Mouse (Mus musculus) heart, postnatal 0 days (tissue): ENCODE data around the gene Nln. TPM values are rescaled to one million over a fixed set of nuclear protein-coding genes. Genes with fewer than 3 reads are reported as not detected.
A peak's percentile ranks its signal among the peaks of the same experiment; 100 is the strongest.

Experiments used
- ATAC-seq: fragments of 200-750 bp; cut with Nextera tagmentation; 2 replicates; pipeline ENCODE4 v1.8.0; 2017; ENCODE audit warnings: low read depth, moderate number of reproducible peaks, moderate library complexity; ENCODE audit not compliant: insufficient read depth
- DNase-seq: peaks from one replicate; pipeline ENCODE4 v3.0.0-alpha.2; 2016; ENCODE audit warnings: low spot score
- H3K27ac ChIP-seq: fragments of 300-500 bp; sonication (generic); 2 replicates; pipeline ENCODE4 v1.5.1; 2014; ENCODE audit warnings: low read depth, mild to moderate bottlenecking
- H3K27me3 ChIP-seq: fragments of 300-500 bp; sonication (generic); 2 replicates; pipeline ENCODE4 v1.6.1; 2014; ENCODE audit warnings: low read length, mixed read lengths; ENCODE audit not compliant: control insufficient read depth, insufficient read depth
- H3K36me3 ChIP-seq: fragments of 300-500 bp; sonication (generic); replicated peaks from 2 replicates; pipeline ENCODE4 v1.6.1; 2014; ENCODE audit warnings: low read length, mixed read lengths; ENCODE audit not compliant: control insufficient read depth, insufficient read depth
- H3K4me1 ChIP-seq: fragments of 300-500 bp; sonication (generic); 2 replicates; pipeline ENCODE4 v1.6.1; 2014; ENCODE audit warnings: antibody characterized with exemption; ENCODE audit not compliant: control insufficient read depth, insufficient read depth
- H3K4me2 ChIP-seq: fragments of 300-500 bp; sonication (generic); 2 replicates; pipeline ENCODE4 v1.6.1; 2014; ENCODE audit warnings: low read depth, mild to moderate bottlenecking, low read length, moderate library complexity
- H3K4me3 ChIP-seq: fragments of 300-500 bp; sonication (generic); 2 replicates; pipeline ENCODE4 v1.5.1; 2014; ENCODE audit warnings: low read depth, low read length
- H3K9ac ChIP-seq: fragments of 300-500 bp; sonication (generic); replicated peaks from 2 replicates; pipeline ENCODE4 v1.6.1; 2014; ENCODE audit warnings: low read depth, low read length, mixed read lengths
- H3K9me3 ChIP-seq: fragments of 300-500 bp; sonication (generic); replicated peaks from 2 replicates; pipeline ENCODE4 v1.6.1; 2016; ENCODE audit warnings: low read length; ENCODE audit not compliant: control insufficient read depth
- CTCF ChIP-seq: IDR thresholded peaks from 2 replicates; pipeline ENCODE4 v1.5.1; 2016; ENCODE audit warnings: antibody characterized with exemption, control low read depth, low read depth
- EP300 ChIP-seq: IDR thresholded peaks from 2 replicates; pipeline ENCODE4 v1.6.1; 2016; ENCODE audit warnings: antibody characterized with exemption, low read depth
- WGBS: fragments of 180-500 bp; shearing (Covaris S2); extraction: QIAGEN DNeasy Blood & Tissue Kit; methylation state at CpG from one replicate; pipeline ENCODE4 v1.1.7; 2014; 5-methylcytosine and 5-hydroxymethylcytosine counted together
- polyA plus RNA-seq: library from polyadenylated mRNA; unstranded; fragments of >200 nt; fragmentation: Nextera tagmentation; extraction: Ambion mirVana; gene quantifications from 2 replicates; pipeline ENCODE4 v1.2.1, GENCODE M21; 2015
- total RNA-seq: library from RNA; depleted of rRNA; stranded (reverse); fragments of >200 nt; gene quantifications from 2 replicates; pipeline ENCODE4 v1.2.3, GENCODE M21; 2014; ENCODE audit warnings: low replicate concordance

The Nln gene
- total and polyA plus RNA-seq, 2 experiments from 2014 or later = 16.2 to 42.2 TPM

GRCm38 (mm10) chr13:104094531-104095385 lies 14.7 kb downstream of the Nln start:
- WGBS = 74% methylated on average over 11 of the region's 11 CpGs
- Histone ChIP-seq H3K27me3 (no peaks in the 10 kb centered on the region), H3K4me3 (no peak overlapping the region), H3K4me2 (no peak overlapping the region), H3K9ac (no peak overlapping the region), H3K9me3 (no peaks in the 10 kb centered on the region), H3K4me1 (peaks cover 16% of the 10 kb centered on the region; the same call in 1 of the 2 replicates), H3K36me3 (no peaks in the 10 kb centered on the region), H3K27ac (0 out of 2 replicates have a peak overlapping the region, but pooled peaks have one; percentile 0)
- no peak for TF ChIP-seq EP300
- no peak for TF ChIP-seq CTCF
- ATAC-seq = peak; percentile 55; the same call in 1 of the 2 replicates
- no peak for DNase-seq

DNA sequence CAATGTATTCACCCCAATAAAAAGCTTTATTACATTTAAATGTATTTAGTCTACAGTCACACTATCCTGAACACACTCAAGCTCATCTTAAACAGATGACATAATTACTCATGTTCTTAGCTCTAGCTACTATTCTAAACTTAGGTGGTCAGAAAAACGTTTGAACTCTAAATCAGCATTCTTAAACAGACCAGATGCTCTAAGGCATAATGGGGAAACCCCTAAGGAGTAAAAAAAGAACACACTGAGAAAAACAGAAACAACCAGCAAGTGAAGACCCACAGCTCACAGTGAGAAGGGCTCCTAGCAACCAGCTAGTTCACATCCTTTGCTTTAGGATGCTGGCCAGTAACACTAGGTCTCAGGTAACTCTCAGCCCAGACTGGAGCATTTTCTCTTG lies 17.7 kb downstream of the Nln start:
- H3K9ac ChIP-seq = no peak overlapping the region
- no peak overlapping the region for H3K4me2 ChIP-seq
- no peaks in the 10 kb centered on the region for H3K36me3 ChIP-seq
- ATAC-seq (no peak), DNase-seq (no peak)
- no peak overlapping the region for H3K27ac ChIP-seq
- peaks cover 9% of the 10 kb centered on the region; the same call in 1 of the 2 replicates for H3K4me1 ChIP-seq
- TF ChIP-seq CTCF = no peak
- TF ChIP-seq EP300 = no peak
- WGBS = 2% methylated on average over 1 of the region's 1 CpGs
- no peak overlapping the region for H3K4me3 ChIP-seq
- H3K9me3 ChIP-seq = no peaks in the 10 kb centered on the region
- no peaks in the 10 kb centered on the region for H3K27me3 ChIP-seq

- H3K4me3 ChIP-seq = no peak overlapping the region
- WGBS = 16% methylated on average over 1 of the region's 1 CpGs
- ATAC-seq (peak; percentile 83), DNase-seq (peak; percentile 58)
- peak; percentile 91 for TF ChIP-seq CTCF
- no peak for TF ChIP-seq EP300
- H3K27ac ChIP-seq = no peak overlapping the region
- H3K4me2 ChIP-seq = no peak overlapping the region
- no peaks in the 10 kb centered on the region for H3K27me3 ChIP-seq
- H3K9ac ChIP-seq = no peak overlapping the region
- H3K4me1 ChIP-seq = no peaks in the 10 kb centered on the region
- H3K36me3 ChIP-seq = no peaks in the 10 kb centered on the region
- no peaks in the 10 kb centered on the region for H3K9me3 ChIP-seq
These were observed 20.0 kb downstream of the Nln start for GRCm38 (mm10) chr13:104089387-104089786.

DNA sequence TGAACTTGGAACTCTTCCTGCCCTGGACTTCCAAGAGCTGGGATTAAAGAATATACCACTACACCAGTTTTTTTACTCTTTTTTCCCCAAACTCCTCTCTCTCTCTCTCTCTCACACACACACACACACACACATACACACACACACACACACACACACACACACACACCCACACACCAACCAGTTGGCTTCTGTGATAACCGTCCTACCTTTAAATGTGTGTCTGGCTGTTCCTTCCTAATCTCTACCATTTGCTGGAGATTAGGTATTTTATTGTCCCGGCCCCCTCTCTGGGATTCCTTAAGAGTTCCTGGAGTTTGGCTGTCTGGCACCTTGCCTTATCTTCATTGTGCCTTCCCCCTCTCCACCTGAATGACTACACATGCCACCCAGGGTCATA lies 24.8 kb downstream of the Nln start:
- Histone ChIP-seq H3K4me1 (no peaks in the 10 kb centered on the region), H3K4me3 (no peak overlapping the region), H3K27ac (no peak overlapping the region), H3K36me3 (no peaks in the 10 kb centered on the region), H3K9me3 (no peaks in the 10 kb centered on the region), H3K9ac (no peak overlapping the region), H3K4me2 (no peak overlapping the region), H3K27me3 (no peaks in the 10 kb centered on the region)
- TF ChIP-seq EP300 (no peak), CTCF (no peak)
- DNase-seq (no peak), ATAC-seq (no peak)
- WGBS = 60% methylated on average over 2 of the region's 2 CpGs

GRCm38 (mm10) chr13:104082504-104082903 lies 26.9 kb downstream of the Nln start:
- TF ChIP-seq EP300 (no peak), CTCF (no peak)
- H3K4me3 ChIP-seq = no peak overlapping the region
- no peak overlapping the region for H3K4me2 ChIP-seq
- no peak for DNase-seq
- H3K27ac ChIP-seq = no peak overlapping the region
- 94% methylated on average over 7 of the region's 7 CpGs for WGBS
- no peak for ATAC-seq
- no peaks in the 10 kb centered on the region for H3K9me3 ChIP-seq
- no peaks in the 10 kb centered on the region for H3K27me3 ChIP-seq
- H3K4me1 ChIP-seq = no peaks in the 10 kb centered on the region
- H3K36me3 ChIP-seq = no peaks in the 10 kb centered on the region
- H3K9ac ChIP-seq = no peak overlapping the region

GRCm38 (mm10) chr13:104076993-104077392 lies 32.4 kb downstream of the Nln start:
- Histone ChIP-seq H3K27ac (no peak overlapping the region), H3K9me3 (no peaks in the 10 kb centered on the region), H3K36me3 (peaks cover under 1% of the 10 kb centered on the region; the same call in 1 of the 2 replicates), H3K27me3 (no peaks in the 10 kb centered on the region), H3K4me3 (no peak overlapping the region), H3K4me2 (no peak overlapping the region), H3K4me1 (no peaks in the 10 kb centered on the region), H3K9ac (no peak overlapping the region)
- DNase-seq = no peak
- 75% methylated on average over 6 of the region's 6 CpGs for WGBS
- ATAC-seq = no peak
- no peak for TF ChIP-seq CTCF
- no peak for TF ChIP-seq EP300
